Mouse (Mus musculus): ENCODE results near the gene Ap2a1.

The Ap2a1 gene

GRCm38 (mm10) chr7:44952611-44953306 lies 23.5 kb upstream of the Ap2a1 start:
- peak; percentile 90 for DNase-seq

- DNase-seq: no peak
Measured at GRCm38 (mm10) chr7:44951960-44952359, 22.7 kb upstream of the Ap2a1 start.

GRCm38 (mm10) chr7:44949922-44950321 lies 20.6 kb upstream of the Ap2a1 start:
- DNase-seq: no peak

DNA sequence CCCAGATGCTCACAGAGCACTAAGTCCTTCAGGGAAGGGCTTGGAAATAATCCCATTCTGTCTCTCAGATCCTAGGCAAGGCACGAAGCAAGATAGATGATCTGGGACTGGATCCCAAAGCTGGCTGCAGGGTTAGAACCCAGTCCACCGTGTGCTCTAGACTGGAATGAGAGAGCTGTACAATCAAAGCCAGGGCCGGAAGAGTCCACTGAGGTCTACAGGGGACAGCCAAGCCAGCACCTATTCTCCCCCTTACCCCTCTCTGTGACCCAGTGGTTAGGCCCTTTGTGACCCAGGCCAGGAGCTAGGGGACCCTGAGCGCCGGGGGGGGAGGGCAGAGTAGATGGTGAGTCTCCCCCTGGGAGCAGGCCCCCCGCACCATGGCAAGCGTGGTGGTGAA lies 13.6 kb upstream of the Ap2a1 start, which contains the start of gene Tsks:
Gene Tsks, plus strand, starts transcription at position 301 of the 400 bp plus-strand sequence.
- no peak for DNase-seq

GRCm38 (mm10) chr7:44938680-44939079 lies 9.4 kb upstream of the Ap2a1 start:
- no peak for DNase-seq

DNA sequence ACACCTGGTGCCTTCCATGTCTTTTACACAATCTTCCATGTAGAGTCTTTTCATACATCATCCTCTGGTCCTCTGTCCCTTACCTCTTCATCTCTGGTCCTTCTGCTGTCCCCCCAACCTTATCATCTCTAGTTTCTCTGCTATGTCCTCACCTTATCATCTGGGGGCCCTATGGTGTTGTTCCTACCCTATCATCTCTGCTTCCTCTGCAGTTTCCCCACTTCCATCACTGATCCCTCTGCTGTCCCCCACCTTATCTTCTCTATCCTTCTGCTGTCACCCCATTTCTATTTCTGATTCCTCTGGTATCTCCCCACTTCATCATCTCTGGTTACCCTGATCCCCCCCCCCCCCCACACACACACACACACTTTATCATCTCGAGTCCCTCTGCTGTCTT lies 726 bp downstream of the Ap2a1 start:
- DNase-seq: no peak

DNA sequence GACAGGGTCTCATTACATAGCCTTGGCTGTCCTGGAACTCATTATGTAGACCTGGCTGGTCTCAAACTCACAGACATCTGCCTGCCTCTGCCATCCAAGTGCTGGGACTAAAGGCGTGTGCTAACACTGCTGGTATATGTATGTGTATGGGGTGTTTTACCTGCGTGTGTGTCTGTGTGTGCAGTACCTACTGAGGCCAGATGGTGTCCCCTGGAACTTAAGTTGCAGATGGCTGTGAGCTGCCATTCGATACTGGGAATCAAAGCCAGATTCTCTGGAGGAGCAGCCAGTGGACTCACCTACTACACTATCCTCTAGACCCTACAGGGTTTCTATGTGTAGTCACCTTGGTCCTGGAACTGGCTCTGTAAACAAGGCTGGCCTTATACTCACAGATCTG lies 3.8 kb downstream of the Ap2a1 start:
- no peak for DNase-seq

DNA sequence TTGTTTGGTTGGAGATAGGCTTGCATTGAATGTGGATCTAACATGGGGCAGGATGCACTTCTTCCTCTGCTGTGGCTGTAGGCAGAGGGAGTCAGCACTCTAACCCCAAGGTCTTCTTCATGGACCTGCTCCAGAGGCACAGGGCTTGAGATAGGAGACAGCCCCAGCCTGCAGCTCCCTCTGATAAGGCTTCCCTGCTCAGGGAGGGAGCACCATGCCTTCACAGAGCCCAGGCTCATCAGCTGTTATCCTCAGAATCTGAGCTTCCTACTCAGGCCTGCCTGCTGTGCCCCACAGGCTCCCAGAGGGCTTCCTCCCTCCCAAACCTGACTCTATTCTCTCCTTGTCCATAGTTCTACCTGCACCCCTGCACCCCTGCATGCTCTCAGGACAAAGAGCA lies 6.8 kb downstream of the Ap2a1 start:
- no peak for DNase-seq

GRCm38 (mm10) chr7:44919127-44919526 lies 10.2 kb downstream of the Ap2a1 start:
- DNase-seq: no peak

DNA sequence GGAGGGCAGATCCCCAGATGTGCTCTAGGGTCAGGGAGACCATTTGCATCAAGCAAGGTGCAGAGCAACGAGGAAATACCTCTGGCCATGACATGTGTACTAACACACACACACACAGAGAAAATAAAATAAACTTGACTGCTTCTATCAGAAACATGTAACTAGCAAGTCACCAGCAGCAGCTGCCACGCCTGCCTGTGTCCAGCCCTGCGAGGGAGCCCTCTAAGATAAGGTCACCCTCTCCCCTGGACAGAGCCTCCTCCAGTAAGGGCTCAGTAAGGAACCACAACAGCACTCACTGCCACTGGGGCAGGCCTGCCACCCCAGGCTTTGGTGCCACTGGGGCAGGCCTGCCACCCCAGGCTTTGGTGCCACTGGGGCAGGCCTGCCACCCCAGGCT lies 11.1 kb downstream of the Ap2a1 start:
- DNase-seq: no peak

DNA sequence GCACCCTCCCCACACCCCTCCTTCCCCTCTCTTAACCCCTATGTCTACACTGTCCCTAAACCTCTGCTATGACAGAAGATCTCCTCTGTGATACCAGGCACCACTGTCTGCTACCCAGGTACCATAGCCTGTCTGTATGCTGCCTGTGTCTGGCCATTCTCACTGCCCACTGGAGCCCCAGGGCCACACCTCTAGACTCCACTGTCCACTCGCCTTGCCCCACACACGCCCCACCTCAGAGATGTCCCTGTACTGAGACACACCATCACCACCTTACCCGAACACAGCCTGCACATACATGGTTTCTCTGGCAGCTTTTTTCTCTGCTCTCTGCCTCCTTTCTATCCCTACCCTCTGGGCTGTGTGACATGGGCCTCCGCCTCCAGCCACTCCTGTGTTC lies 12.4 kb downstream of the Ap2a1 start:
- no peak for DNase-seq

DNA sequence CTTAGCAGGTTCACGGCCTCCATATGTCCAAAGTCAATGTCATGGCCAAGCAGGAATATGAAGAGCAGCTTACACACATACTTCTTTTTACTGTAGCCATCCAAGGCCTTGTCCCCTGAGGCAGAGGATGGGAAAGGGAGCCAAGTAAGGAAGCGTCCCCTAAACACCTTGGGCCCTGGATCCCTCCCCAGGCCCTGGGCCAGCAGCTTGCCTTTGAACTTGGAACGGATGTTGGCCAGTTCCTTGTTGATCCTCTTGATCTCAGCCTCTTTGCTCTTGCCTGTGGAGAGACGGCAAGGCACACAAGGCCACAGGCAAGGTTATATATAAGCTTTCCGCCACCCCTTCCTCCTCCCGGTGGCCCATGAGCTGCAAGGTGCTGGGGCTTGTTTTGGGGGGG lies 13.1 kb downstream of the Ap2a1 start:
- DNase-seq: no peak

- no peak for DNase-seq
Measured at GRCm38 (mm10) chr7:44915314-44915713, 14.0 kb downstream of the Ap2a1 start.

DNA sequence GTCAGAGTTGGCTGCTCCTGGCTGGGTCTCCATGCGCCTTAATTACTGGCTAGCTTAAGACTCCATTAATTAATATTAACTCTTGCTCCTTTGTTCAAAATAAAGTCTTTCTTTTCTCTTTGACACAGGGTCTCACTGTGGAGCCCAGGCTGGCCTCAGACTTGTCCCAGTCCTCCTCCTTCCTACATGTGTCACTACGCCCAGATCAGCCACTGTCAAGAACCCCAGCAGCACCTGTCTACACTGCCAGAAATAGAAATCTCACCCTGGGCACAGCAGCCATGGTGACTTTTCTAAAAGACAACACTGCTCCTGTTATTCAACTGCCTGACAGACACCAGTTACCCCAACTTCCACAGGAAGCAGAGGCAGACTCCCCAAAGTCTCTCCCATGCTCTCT lies 14.9 kb downstream of the Ap2a1 start:
- DNase-seq: no peak

DNA sequence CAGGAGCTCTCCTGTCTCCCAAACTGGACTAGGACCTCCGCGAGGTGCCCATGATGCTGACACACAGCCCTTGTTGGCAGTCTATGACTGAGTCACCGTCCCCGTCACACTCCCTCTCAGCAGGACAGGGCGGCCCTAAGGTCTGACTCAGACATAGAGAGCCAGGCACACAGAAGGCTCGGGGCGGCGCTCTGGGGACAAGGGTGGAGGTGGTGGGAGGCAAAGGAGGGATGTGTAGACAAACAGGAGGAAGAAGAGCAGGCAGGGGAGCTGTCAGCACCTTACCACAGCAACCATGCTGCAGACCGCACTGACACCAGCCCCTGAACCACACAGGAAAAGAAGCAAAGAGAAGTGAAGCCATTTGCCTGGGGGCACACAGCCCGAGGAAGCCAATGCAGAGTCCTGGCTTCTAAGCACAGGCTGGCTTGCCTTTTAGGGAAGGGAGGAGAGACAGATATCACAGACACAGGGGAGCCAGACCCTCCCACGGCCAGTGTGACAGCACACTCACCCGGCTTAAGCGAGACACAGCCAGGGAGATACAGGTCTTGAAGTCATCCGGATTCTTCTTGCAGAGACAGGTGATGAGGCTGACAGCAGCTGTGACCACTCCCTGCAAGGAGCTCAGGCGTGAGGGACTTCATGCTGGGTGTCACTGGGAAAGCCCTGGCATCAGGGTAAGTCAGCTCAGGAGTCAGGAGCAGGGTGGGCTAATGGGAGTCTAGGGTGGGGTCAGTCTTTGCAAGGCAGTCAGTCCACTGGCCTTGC lies 20.4 kb downstream of the Ap2a1 start:
- no peak for DNase-seq

GRCm38 (mm10) chr7:44905430-44905829 lies 23.9 kb downstream of the Ap2a1 start:
- DNase-seq: peak; percentile 81

- DNase-seq: no peak
Measured at GRCm38 (mm10) chr7:44901230-44901722, 28.0 kb downstream of the Ap2a1 start.

- DNase-seq: no peak
Measured at GRCm38 (mm10) chr7:44900632-44901031, 28.7 kb downstream of the Ap2a1 start.

DNA sequence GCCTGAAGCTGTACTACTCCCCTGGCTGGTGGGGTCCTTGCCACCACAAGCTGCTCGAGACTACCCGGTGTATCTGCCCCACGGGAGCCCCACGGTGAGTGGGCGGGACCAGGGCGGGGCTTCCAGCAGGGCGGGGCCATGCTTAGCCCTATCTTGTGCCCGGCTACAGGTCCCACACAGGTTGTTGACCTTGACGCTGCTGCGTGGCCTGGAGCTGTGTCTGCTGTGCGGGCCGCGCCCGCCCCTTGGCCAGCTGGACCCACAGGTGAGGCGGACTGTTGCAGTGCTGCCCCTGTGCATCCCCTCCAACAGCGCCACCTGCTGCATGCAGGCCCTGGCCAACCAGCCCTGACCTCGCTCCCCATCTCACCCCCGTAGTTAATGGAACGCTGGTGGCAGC lies 30.7 kb downstream of the Ap2a1 start:
- DNase-seq: no peak

GRCm38 (mm10) chr7:44896499-44896898 lies 32.8 kb downstream of the Ap2a1 start:
- DNase-seq: no peak

GRCm38 (mm10) chr7:44895593-44896434 lies 33.5 kb downstream of the Ap2a1 start, which contains the start of gene Fuz:
Gene Fuz (plus strand): TSS chr7:44896079.
- peak; percentile 93 for DNase-seq

- no peak for DNase-seq
Measured at GRCm38 (mm10) chr7:44895206-44895592, 34.1 kb downstream of the Ap2a1 start.

GRCm38 (mm10) chr7:44894175-44894574 lies 35.1 kb downstream of the Ap2a1 start:
- no peak for DNase-seq

Data from right cerebral cortex, adult 18-20 months (tissue).